Mouse (Mus musculus) cerebellum, adult 2 months (tissue): ENCODE measurements around the gene Hivep3. TPM values are rescaled to one million over a fixed set of nuclear protein-coding genes. Genes with fewer than 3 reads are reported as not detected.
A peak's percentile ranks its signal among the peaks of the same experiment; 100 is the strongest.

Experiments used
- DNase-seq, 2 experiments: peaks; one replicate each; pipeline ENCODE4 v3.0.0; 2021
- H3K27ac ChIP-seq: fragments of 200-500 bp; 2 replicates; pipeline ENCODE4 v1.5.1; 2012; ENCODE audit warnings: low read length, control low read depth, inconsistent platforms; ENCODE audit not compliant: insufficient read depth
- H3K27me3 ChIP-seq: fragments of 200-500 bp; 2 replicates; pipeline ENCODE4 v1.6.1; 2012; ENCODE audit warnings: inconsistent platforms, mild to moderate bottlenecking, low read length, moderate library complexity; ENCODE audit not compliant: control insufficient read depth, insufficient read depth
- H3K4me1 ChIP-seq: fragments of 200-500 bp; 2 replicates; pipeline ENCODE4 v1.6.1; 2011; ENCODE audit warnings: low read length; ENCODE audit not compliant: control insufficient read depth, insufficient read depth
- H3K4me3 ChIP-seq: fragments of 200-500 bp; replicated peaks from 2 replicates; pipeline ENCODE3; 2011; ENCODE audit warnings: mild to moderate bottlenecking, low read depth, low read length, control low read depth; ENCODE audit not compliant: insufficient read depth
- CTCF ChIP-seq: fragments of 200-500 bp; IDR thresholded peaks from 2 replicates; pipeline ENCODE4 v1.5.1; 2011; ENCODE audit warnings: low read depth, mild to moderate bottlenecking, control low read depth, low read length, moderate library complexity, borderline replicate concordance; ENCODE audit not compliant: insufficient read depth
- POLR2A ChIP-seq: fragments of 200-500 bp; IDR thresholded peaks from 2 replicates; pipeline ENCODE4 v1.6.1; 2011; ENCODE audit warnings: low read length, control low read depth, borderline replicate concordance; ENCODE audit not compliant: insufficient read depth
- WGBS: fragments of 180-500 bp; shearing (Covaris S2); methylation state at CpG from one replicate; pipeline ENCODE4 v1.1.7; 2018; 5-methylcytosine and 5-hydroxymethylcytosine counted together
- polyA plus RNA-seq: library from polyadenylated mRNA; depleted of rRNA; stranded (reverse); fragments of >200 nt; gene quantifications from 2 replicates; pipeline ENCODE4 v1.2.3, GENCODE M21; 2012

Gene Hivep3
- polyA plus RNA-seq, 1 experiment = 36.8 TPM

DNA sequence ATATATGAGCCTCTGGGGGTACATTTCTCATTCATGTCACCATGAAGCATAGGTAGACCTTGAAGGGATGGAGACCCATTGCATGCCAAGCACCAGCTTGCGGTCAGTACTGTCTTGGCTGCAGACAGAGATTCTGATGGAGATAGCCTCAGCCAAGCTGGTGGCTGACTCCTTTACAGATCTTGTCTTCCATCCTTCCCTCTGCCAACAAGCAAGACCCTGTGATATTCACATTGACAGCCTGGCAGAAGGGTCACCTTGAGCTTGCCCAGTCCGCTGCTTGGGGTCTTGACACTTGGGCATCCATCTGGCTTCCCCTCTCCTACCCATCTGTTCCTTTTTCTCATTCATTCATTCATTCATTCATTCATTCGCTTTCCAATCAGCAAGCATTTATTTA lies 133.5 kb downstream of the Hivep3 start:
- 39% methylated on average over 3 of the region's 3 CpGs for WGBS
- no peak for TF ChIP-seq CTCF
- TF ChIP-seq POLR2A = no peak
- no peak for DNase-seq
- Histone ChIP-seq H3K27me3 (no peaks in the 10 kb centered on the region), H3K4me1 (peaks cover 50% of the 10 kb centered on the region), H3K27ac (no peak overlapping the region), H3K4me3 (no peak overlapping the region)

DNA sequence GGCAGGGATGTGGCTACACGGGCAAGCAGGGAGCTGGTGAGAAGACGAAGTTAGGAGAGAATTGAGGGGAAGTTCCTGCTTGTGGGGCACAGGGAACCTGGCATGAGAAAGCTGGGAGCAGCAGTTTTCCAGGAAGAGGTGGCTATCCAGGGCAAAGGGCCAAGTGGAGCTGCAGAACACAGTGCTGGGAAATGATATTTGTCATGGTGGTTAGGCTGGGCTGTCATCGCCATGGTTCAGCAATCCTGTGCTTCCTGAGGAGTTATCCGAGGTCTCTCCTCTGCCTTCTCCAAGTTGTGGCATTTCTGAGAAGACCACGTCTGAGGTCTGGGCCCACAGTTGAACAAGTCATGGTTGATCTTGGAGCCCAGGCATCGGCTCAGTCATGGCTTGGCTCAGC lies 136.8 kb downstream of the Hivep3 start:
- H3K4me3 ChIP-seq = no peak overlapping the region
- peak; percentile 77 to 82 for DNase-seq
- no peak for TF ChIP-seq CTCF
- TF ChIP-seq POLR2A = no peak
- peaks cover 61% of the 10 kb centered on the region for H3K4me1 ChIP-seq
- H3K27ac ChIP-seq = 0 out of 2 replicates have a peak overlapping the region, but pooled peaks have one; percentile 17
- WGBS = 7% methylated on average over 6 of the region's 6 CpGs
- H3K27me3 ChIP-seq = no peaks in the 10 kb centered on the region

DNA sequence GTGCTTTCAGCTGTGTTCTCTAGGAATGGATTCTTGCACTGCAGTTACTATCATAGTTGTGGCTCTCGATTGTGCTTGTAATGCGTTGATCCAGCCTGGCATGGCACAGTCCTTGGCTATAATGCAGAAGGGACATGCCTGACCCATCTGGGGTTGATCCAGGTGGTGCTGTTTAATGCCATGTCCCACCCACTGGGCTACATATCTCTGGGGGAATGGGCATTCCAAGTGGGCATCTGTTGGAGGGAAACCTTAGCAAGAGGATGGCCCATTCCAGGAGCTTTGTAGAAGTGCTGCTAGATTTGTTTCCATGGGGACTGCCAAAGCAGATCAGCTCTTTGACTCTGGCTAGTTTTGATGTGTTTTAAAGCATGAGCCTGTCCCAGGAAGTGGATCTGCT lies 137.9 kb downstream of the Hivep3 start:
- 23% methylated on average over 2 of the region's 2 CpGs for WGBS

DNA sequence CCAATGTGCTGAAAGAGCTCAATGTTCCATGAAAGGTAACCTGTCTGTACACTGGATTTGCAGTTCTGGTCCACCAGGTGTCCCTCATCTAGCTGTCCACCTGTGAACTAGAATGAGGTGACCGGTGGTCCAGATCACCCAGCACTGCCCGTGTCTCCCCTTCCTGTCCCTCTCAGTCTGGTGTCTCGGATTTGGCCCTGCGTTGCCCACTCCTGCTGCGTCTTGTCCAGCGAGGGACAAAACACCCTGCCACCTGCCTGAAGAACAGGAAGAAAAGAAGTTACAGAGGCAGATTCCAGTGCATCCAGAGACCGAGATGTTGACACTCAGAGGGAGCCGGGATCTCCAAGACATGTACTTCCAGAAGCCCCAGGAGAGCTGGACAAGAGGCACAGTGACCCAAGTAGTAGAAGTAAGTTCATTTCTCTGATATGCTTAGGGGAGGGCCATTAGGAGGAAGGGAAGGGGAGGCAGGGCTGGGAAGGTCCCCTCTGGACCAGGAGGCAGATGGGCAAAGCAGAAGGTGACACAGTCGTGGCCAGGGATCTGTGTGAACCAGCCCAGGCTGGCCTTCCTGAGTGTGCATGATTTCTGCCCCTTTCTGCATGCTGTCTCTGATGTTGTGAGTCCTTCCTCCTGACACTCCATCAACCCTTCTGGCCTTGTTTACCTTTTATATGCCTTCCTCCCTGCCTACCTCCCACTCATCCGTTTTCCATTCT lies 138.4 kb downstream of the Hivep3 start:
- no peaks in the 10 kb centered on the region for H3K27me3 ChIP-seq
- WGBS = 37% methylated on average over 10 of the region's 10 CpGs
- peak; percentile 68 to 76 for DNase-seq
- TF ChIP-seq POLR2A (no peak), CTCF (no peak)
- no peak overlapping the region for H3K4me3 ChIP-seq
- H3K4me1 ChIP-seq = peaks cover 64% of the 10 kb centered on the region
- peak overlapping the region; percentile 52 for H3K27ac ChIP-seq

More for the DNA sequence above, 137.9 kb downstream of the Hivep3 start:
- Histone ChIP-seq H3K27ac (0 out of 2 replicates have a peak overlapping the region, but pooled peaks have one; percentile 0), H3K4me3 (no peak overlapping the region), H3K27me3 (no peaks in the 10 kb centered on the region), H3K4me1 (peaks cover 63% of the 10 kb centered on the region)
- DNase-seq = peak; percentile 50 to 56
- TF ChIP-seq CTCF = no peak
- TF ChIP-seq POLR2A = no peak

DNA sequence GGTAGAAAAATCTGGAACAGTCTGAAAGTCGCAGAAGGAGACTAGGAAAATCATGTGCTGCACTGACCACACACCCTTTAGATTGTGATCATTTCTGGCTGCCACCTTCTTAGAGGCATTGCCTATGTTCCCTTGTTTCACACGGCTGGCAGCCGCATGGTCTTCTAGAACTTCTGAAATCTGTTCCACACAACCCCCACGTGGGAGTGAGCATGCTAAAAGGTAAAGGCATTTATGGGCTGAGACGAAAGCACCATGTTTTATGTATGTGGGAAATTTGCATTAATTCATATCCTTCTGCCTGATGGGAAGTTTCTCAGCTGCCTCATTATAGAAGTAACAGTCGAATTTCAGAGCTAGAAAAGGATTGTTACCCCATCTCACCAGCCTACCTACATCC lies 140.4 kb downstream of the Hivep3 start:
- Histone ChIP-seq H3K4me3 (no peak overlapping the region), H3K4me1 (peaks cover 70% of the 10 kb centered on the region), H3K27ac (no peak overlapping the region), H3K27me3 (no peaks in the 10 kb centered on the region)
- 74% methylated on average over 6 of the region's 6 CpGs for WGBS
- TF ChIP-seq CTCF (no peak), POLR2A (no peak)
- no peak for DNase-seq

DNA sequence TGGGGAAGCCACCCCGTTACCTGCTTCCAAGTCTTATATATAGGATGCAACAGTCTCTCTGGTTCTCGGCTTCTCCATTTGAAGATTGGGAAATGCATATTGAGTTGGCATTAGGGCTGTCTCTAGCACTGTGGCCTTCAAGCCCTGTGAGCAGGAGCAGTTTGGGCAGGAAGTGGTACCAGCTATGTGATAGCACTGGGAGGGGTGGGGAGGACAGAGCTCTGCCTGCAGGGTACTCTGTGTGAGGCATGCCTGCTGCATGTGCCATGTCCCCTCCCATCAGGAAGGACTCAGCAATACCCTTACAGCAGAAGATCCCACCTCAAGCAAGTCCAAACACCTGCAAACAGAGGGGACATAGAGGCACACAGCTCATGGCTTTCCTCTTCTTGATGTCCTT lies 142.0 kb downstream of the Hivep3 start:
- H3K4me3 ChIP-seq = no peak overlapping the region
- no peak overlapping the region for H3K27ac ChIP-seq
- TF ChIP-seq POLR2A (no peak), CTCF (no peak)
- H3K4me1 ChIP-seq = peaks cover 59% of the 10 kb centered on the region
- H3K27me3 ChIP-seq = no peaks in the 10 kb centered on the region
- WGBS = 97% methylated on average over 2 of the region's 2 CpGs
- no peak for DNase-seq

DNA sequence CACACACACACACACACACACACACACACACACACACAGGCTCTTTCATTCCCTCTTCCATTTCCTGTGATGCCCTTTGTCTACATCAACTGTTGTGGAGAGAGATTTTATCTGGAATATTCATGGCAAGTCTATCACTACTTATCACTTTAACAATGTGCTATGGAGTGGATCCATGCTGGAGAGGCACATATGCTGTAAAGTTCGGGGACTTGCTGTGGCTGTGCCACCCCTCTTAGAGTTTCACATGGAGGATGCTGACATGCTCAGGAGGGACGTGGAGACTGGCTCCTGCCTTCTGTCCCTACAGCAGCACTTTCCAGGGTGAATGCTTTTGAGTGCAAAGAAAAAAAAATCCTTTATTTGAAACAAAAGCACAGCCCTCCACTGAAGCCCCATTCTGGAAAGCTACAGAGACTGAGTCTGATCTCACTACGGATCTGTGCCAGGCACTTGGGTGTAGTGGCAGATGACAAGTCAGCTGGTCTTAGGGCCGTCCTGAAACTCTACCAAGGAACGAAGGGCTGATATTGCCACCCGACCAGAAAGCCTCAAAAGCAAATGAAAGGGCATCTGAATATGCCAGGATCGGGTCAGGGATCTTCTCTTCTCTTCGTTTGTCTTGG lies 143.1 kb downstream of the Hivep3 start:
- Histone ChIP-seq H3K4me3 (no peak overlapping the region), H3K4me1 (peaks cover 51% of the 10 kb centered on the region), H3K27ac (peak overlapping the region; percentile 54), H3K27me3 (no peaks in the 10 kb centered on the region)
- 14% methylated on average over 8 of the region's 8 CpGs for WGBS
- TF ChIP-seq POLR2A (no peak), CTCF (no peak)
- DNase-seq = peak; percentile 65 to 77

DNA sequence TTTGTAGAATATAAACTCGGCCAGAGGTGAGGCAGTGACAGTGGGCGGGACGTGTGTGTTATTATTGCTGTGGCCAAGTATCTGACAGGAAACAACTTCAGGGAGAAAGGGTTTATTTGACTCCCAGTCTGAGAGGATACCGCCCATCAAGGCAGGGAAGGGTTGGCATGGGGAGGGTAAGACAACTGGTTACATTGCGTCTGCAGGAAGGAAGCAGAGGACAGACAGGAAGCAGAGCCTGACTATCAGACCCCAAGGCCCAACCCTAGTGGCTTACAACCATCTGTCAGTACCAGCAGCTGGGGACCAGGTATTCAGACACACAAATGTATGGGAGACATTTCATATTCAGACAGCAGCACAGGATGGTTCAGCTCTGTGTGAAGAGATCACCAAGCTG lies 144.6 kb downstream of the Hivep3 start:
- 92% methylated on average over 5 of the region's 5 CpGs for WGBS
- H3K4me3 ChIP-seq = no peak overlapping the region
- no peak overlapping the region for H3K27ac ChIP-seq
- peaks cover 35% of the 10 kb centered on the region for H3K4me1 ChIP-seq
- TF ChIP-seq POLR2A (no peak), CTCF (no peak)
- DNase-seq = no peak
- no peaks in the 10 kb centered on the region for H3K27me3 ChIP-seq
